Mouse (Mus musculus) liver, embryonic 15.5 days (tissue): ENCODE results near the gene Itgam. TPM values are rescaled to one million over a fixed set of nuclear protein-coding genes. Genes with fewer than 3 reads are reported as not detected.

ENCODE experiments used
- ATAC-seq: fragments of 200-750 bp; cut with Nextera tagmentation; 2 replicates; pipeline ENCODE4 v1.8.0; 2017; ENCODE audit warnings: moderate number of reproducible peaks, mild to moderate bottlenecking, moderate library complexity; ENCODE audit not compliant: insufficient read depth
- H3K27ac ChIP-seq: fragments of 300-500 bp; sonication (generic); replicated peaks from 2 replicates; pipeline ENCODE4 v1.5.1; 2015; ENCODE audit warnings: mild to moderate bottlenecking, inconsistent platforms
- H3K27me3 ChIP-seq: fragments of 300-500 bp; sonication (generic); 2 replicates; pipeline ENCODE4 v1.6.1; 2015; ENCODE audit warnings: mild to moderate bottlenecking, inconsistent platforms
- H3K36me3 ChIP-seq: fragments of 300-500 bp; sonication (generic); replicated peaks from 2 replicates; pipeline ENCODE4 v1.6.1; 2015; ENCODE audit warnings: moderate library complexity, mild to moderate bottlenecking, inconsistent platforms
- H3K4me1 ChIP-seq: fragments of 300-500 bp; sonication (generic); replicated peaks from 2 replicates; pipeline ENCODE4 v1.6.1; 2015; ENCODE audit warnings: inconsistent platforms
- H3K4me2 ChIP-seq: fragments of 300-500 bp; sonication (generic); 2 replicates; pipeline ENCODE4 v1.6.1; 2015; ENCODE audit warnings: moderate library complexity, mild to moderate bottlenecking, inconsistent platforms
- H3K4me3 ChIP-seq: fragments of 300-500 bp; sonication (generic); replicated peaks from 2 replicates; pipeline ENCODE4 v1.5.1; 2015; ENCODE audit warnings: mild to moderate bottlenecking, inconsistent platforms
- H3K9ac ChIP-seq: fragments of 300-500 bp; sonication (generic); 2 replicates; pipeline ENCODE4 v1.6.1; 2015; ENCODE audit warnings: moderate library complexity, mild to moderate bottlenecking, inconsistent platforms
- H3K9me3 ChIP-seq: fragments of 300-500 bp; sonication (generic); replicated peaks from 2 replicates; pipeline ENCODE4 v1.6.1; 2016; ENCODE audit warnings: inconsistent platforms
- WGBS: fragments of 180-500 bp; shearing (Covaris S2); methylation state at CpG from one replicate; pipeline ENCODE4 v1.1.7; 2015; ENCODE audit warnings: mixed read lengths; ENCODE audit not compliant: insufficient replicate concordance; 5-methylcytosine and 5-hydroxymethylcytosine counted together
- polyA plus RNA-seq: library from polyadenylated mRNA; unstranded; fragments of >200 nt; fragmentation: Nextera tagmentation; extraction: Ambion mirVana; gene quantifications from 2 replicates; pipeline ENCODE4 v1.2.1, GENCODE M21; 2015

Gene Itgam
- polyA plus RNA-seq, 1 experiment from 2014 or later, result 6.0 TPM

GRCm38 (mm10) chr7:128057860-128058259 is 4.6 kb upstream of the Itgam start:
- Histone ChIP-seq H3K4me2 (no peak overlapping the region), H3K4me3 (no peak overlapping the region), H3K9ac (no peak overlapping the region), H3K36me3 (no peaks in the 10 kb centered on the region), H3K9me3 (no peaks in the 10 kb centered on the region), H3K4me1 (no peaks in the 10 kb centered on the region), H3K27me3 (no peaks in the 10 kb centered on the region), H3K27ac (no peak overlapping the region)
- 67% methylated on average over 8 of the region's 8 CpGs for WGBS
- ATAC-seq, result no peak

GRCm38 (mm10) chr7:128058576-128058975 is 3.9 kb upstream of the Itgam start:
- H3K9me3 ChIP-seq, result no peaks in the 10 kb centered on the region
- no peak for ATAC-seq
- no peak overlapping the region for H3K9ac ChIP-seq
- H3K4me3 ChIP-seq, result no peak overlapping the region
- WGBS, result 30% methylated on average over 7 of the region's 7 CpGs
- H3K36me3 ChIP-seq, result no peaks in the 10 kb centered on the region
- H3K4me1 ChIP-seq, result no peaks in the 10 kb centered on the region
- H3K4me2 ChIP-seq, result no peak overlapping the region
- no peak overlapping the region for H3K27ac ChIP-seq
- H3K27me3 ChIP-seq, result no peaks in the 10 kb centered on the region

DNA sequence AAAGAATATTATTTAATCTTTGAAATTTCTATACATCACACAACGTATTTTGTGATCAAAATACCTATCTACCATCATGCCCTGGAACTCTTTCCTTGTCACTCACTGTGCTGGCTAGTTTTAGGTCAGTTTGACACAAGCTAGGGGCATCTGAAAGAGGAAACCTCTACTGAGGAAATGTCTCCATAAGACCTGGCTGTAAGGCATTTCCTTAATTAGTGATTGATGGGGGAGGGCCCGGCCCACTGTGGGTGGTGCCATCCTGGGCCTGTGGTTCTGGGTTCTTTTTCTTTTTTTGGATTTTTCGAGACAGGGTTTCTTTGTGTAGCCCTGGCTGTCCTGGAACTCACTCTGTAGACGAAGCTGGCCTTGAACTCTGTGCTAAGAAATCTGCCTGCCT is 3.3 kb upstream of the Itgam start:
- H3K27me3 ChIP-seq, result no peaks in the 10 kb centered on the region
- no peak overlapping the region for H3K4me2 ChIP-seq
- no peaks in the 10 kb centered on the region for H3K4me1 ChIP-seq
- no peak overlapping the region for H3K9ac ChIP-seq
- 25% methylated on average over 4 of the region's 4 CpGs for WGBS
- no peak overlapping the region for H3K4me3 ChIP-seq
- ATAC-seq, result no peak
- H3K9me3 ChIP-seq, result no peaks in the 10 kb centered on the region
- no peaks in the 10 kb centered on the region for H3K36me3 ChIP-seq
- no peak overlapping the region for H3K27ac ChIP-seq

GRCm38 (mm10) chr7:128063211-128063781 is 856 bp downstream of the Itgam start:
- ATAC-seq, result no peak
- no peaks in the 10 kb centered on the region for H3K36me3 ChIP-seq
- H3K9ac ChIP-seq, result no peak overlapping the region
- no peaks in the 10 kb centered on the region for H3K4me1 ChIP-seq
- peak overlapping the region; percentile 23; the same call in 1 of the 2 replicates for H3K4me3 ChIP-seq
- H3K27ac ChIP-seq, result peak overlapping the region; percentile 41; the same call in 1 of the 2 replicates
- no peaks in the 10 kb centered on the region for H3K27me3 ChIP-seq
- no peak overlapping the region for H3K4me2 ChIP-seq
- WGBS, result 67% methylated on average over 6 of the region's 6 CpGs
- no peaks in the 10 kb centered on the region for H3K9me3 ChIP-seq

DNA sequence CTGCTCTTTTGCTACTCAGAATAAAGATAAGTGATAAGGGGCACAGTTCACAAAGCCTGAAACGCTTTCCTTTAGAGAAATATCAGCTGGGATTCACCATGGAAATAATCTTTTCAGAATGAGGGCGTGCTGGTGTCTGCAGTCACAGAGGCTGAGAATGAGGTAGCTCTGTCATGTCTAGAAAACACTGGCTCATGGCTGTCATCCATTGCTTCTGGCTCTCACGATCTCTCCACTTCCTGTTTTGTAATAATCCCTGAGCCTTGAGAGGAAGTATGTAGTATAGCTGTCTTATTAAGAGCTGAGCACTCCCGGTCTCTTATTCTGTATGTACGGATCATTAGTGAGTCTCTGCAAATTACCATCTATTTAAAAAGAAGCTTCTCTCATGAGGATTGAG is 3.1 kb downstream of the Itgam start:
- Histone ChIP-seq H3K4me3 (no peak overlapping the region), H3K4me1 (no peaks in the 10 kb centered on the region), H3K27me3 (no peaks in the 10 kb centered on the region; the same call in 1 of the 2 replicates), H3K9me3 (no peaks in the 10 kb centered on the region), H3K9ac (no peak overlapping the region), H3K4me2 (no peak overlapping the region), H3K27ac (no peak overlapping the region), H3K36me3 (no peaks in the 10 kb centered on the region; the same call in 1 of the 2 replicates)
- no peak for ATAC-seq
- 19% methylated on average over 5 of the region's 5 CpGs for WGBS

GRCm38 (mm10) chr7:128067847-128068246 is 5.4 kb downstream of the Itgam start:
- 24% methylated on average over 3 of the region's 3 CpGs for WGBS
- ATAC-seq, result no peak
- H3K4me3 ChIP-seq, result no peak overlapping the region

GRCm38 (mm10) chr7:128069844-128070243 is 7.4 kb downstream of the Itgam start:
- Histone ChIP-seq H3K9me3 (no peaks in the 10 kb centered on the region), H3K36me3 (no peaks in the 10 kb centered on the region; the same call in 1 of the 2 replicates), H3K4me2 (no peak overlapping the region), H3K4me1 (no peaks in the 10 kb centered on the region), H3K4me3 (no peak overlapping the region), H3K27ac (no peak overlapping the region), H3K9ac (no peak overlapping the region), H3K27me3 (no peaks in the 10 kb centered on the region; the same call in 1 of the 2 replicates)
- 61% methylated on average over 2 of the region's 2 CpGs for WGBS
- no peak for ATAC-seq

More at GRCm38 (mm10) chr7:128067847-128068246, 5.4 kb downstream of the Itgam start:
- H3K27ac ChIP-seq, result no peak overlapping the region
- H3K9ac ChIP-seq, result no peak overlapping the region
- no peaks in the 10 kb centered on the region for H3K9me3 ChIP-seq
- H3K4me2 ChIP-seq, result no peak overlapping the region
- no peaks in the 10 kb centered on the region; the same call in 1 of the 2 replicates for H3K36me3 ChIP-seq
- H3K27me3 ChIP-seq, result no peaks in the 10 kb centered on the region; the same call in 1 of the 2 replicates
- H3K4me1 ChIP-seq, result no peaks in the 10 kb centered on the region

- WGBS, result 55% methylated on average over 4 of the region's 4 CpGs
- no peak for ATAC-seq
- H3K4me2 ChIP-seq, result no peak overlapping the region
- H3K27ac ChIP-seq, result no peak overlapping the region
- no peaks in the 10 kb centered on the region; the same call in 1 of the 2 replicates for H3K36me3 ChIP-seq
- H3K9ac ChIP-seq, result no peak overlapping the region
- H3K4me1 ChIP-seq, result no peaks in the 10 kb centered on the region
- no peaks in the 10 kb centered on the region for H3K9me3 ChIP-seq
- no peak overlapping the region for H3K4me3 ChIP-seq
- H3K27me3 ChIP-seq, result no peaks in the 10 kb centered on the region; the same call in 1 of the 2 replicates
Observed at GRCm38 (mm10) chr7:128071816-128072215, 9.4 kb downstream of the Itgam start.

GRCm38 (mm10) chr7:128080012-128080411 is 17.6 kb downstream of the Itgam start:
- 69% methylated on average over 8 of the region's 8 CpGs for WGBS

GRCm38 (mm10) chr7:128089141-128089540 is 26.7 kb downstream of the Itgam start:
- Histone ChIP-seq H3K4me3 (no peak overlapping the region), H3K27me3 (no peaks in the 10 kb centered on the region), H3K4me1 (no peaks in the 10 kb centered on the region), H3K27ac (no peak overlapping the region), H3K36me3 (no peaks in the 10 kb centered on the region), H3K9ac (no peak overlapping the region), H3K9me3 (no peaks in the 10 kb centered on the region), H3K4me2 (no peak overlapping the region)
- WGBS, result 41% methylated on average over 7 of the region's 7 CpGs
- no peak for ATAC-seq

More at GRCm38 (mm10) chr7:128080012-128080411, 17.6 kb downstream of the Itgam start:
- H3K4me2 ChIP-seq, result no peak overlapping the region
- no peaks in the 10 kb centered on the region for H3K4me1 ChIP-seq
- no peaks in the 10 kb centered on the region for H3K36me3 ChIP-seq
- no peaks in the 10 kb centered on the region for H3K9me3 ChIP-seq
- H3K27me3 ChIP-seq, result no peaks in the 10 kb centered on the region
- ATAC-seq, result no peak
- no peak overlapping the region for H3K9ac ChIP-seq
- H3K4me3 ChIP-seq, result no peak overlapping the region
- H3K27ac ChIP-seq, result no peak overlapping the region

DNA sequence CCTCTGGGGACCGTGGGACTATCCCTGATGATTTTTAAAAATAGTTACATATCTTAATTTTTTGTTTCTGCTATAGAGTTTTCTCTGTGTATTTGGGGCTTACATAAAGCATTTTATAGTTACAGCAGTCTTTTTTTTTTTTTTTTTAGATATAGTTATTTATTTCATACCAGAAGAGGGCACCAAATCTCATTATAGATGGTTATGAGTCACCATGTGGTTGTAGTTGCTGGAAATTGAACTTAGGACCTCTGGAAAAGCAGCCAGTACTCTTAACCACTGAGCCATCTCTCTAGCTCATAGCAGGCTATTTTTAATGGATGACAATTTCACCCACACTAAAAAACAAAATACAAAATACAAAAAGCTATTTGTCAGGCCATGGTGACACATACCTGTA is 35.7 kb downstream of the Itgam start:
- Histone ChIP-seq H3K4me1 (no peaks in the 10 kb centered on the region), H3K27me3 (no peaks in the 10 kb centered on the region), H3K4me2 (no peak overlapping the region), H3K4me3 (no peak overlapping the region), H3K36me3 (no peaks in the 10 kb centered on the region), H3K9ac (no peak overlapping the region), H3K9me3 (no peaks in the 10 kb centered on the region), H3K27ac (no peak overlapping the region)
- ATAC-seq, result no peak
- WGBS, result 45% methylated on average over 1 of the region's 1 CpGs
